Mouse (Mus musculus) gastrocnemius, postnatal 25 days (tissue): ENCODE results near the gene Arhgef10l. TPM values are rescaled to one million over a fixed set of nuclear protein-coding genes. Genes with fewer than 3 reads are reported as not detected.

ENCODE experiments used
- DNase-seq: peaks from one replicate; pipeline ENCODE4 v3.0.0; 2022
- total RNA-seq, 2 experiments: library from RNA; stranded (reverse); gene quantifications; 1 replicate in 1 of 2; 2 replicates in 1 of 2; pipeline ENCODE4 v1.2.3; 2021

Arhgef10l gene
- total RNA-seq, 2 experiments from 2014 or later: 36.2 to 51.3 TPM

- peak; percentile 58 for DNase-seq
Observed at GRCm38 (mm10) chr4:140634861-140635388, 30.9 kb downstream of the Arhgef10l start.

- DNase-seq: no peak
Observed at GRCm38 (mm10) chr4:140631276-140631849, 34.4 kb downstream of the Arhgef10l start.

- peak; percentile 64 for DNase-seq
Observed at GRCm38 (mm10) chr4:140630651-140631241, 35.1 kb downstream of the Arhgef10l start.

- no peak for DNase-seq
Observed at GRCm38 (mm10) chr4:140630136-140630535, 35.7 kb downstream of the Arhgef10l start.

GRCm38 (mm10) chr4:140628971-140629370 lies 36.8 kb downstream of the Arhgef10l start:
- no peak for DNase-seq

GRCm38 (mm10) chr4:140628412-140628943 lies 37.3 kb downstream of the Arhgef10l start:
- DNase-seq: no peak

GRCm38 (mm10) chr4:140625651-140626525 lies 39.9 kb downstream of the Arhgef10l start:
- DNase-seq: no peak

GRCm38 (mm10) chr4:140624468-140625176 lies 41.2 kb downstream of the Arhgef10l start:
- DNase-seq: peak; percentile 45

GRCm38 (mm10) chr4:140624087-140624467 lies 41.7 kb downstream of the Arhgef10l start:
- no peak for DNase-seq

- DNase-seq: peak; percentile 43
Observed at GRCm38 (mm10) chr4:140622819-140623218, 43.0 kb downstream of the Arhgef10l start.

- no peak for DNase-seq
Observed at GRCm38 (mm10) chr4:140620496-140620895, 45.3 kb downstream of the Arhgef10l start.

GRCm38 (mm10) chr4:140617391-140618385 lies 48.1 kb downstream of the Arhgef10l start:
- DNase-seq: peak; percentile 66

GRCm38 (mm10) chr4:140616894-140617293 lies 48.9 kb downstream of the Arhgef10l start:
- no peak for DNase-seq

- no peak for DNase-seq
Observed at GRCm38 (mm10) chr4:140616196-140616595, 49.6 kb downstream of the Arhgef10l start.

GRCm38 (mm10) chr4:140615771-140616170 lies 50.0 kb downstream of the Arhgef10l start:
- DNase-seq: no peak

- no peak for DNase-seq
Observed at GRCm38 (mm10) chr4:140614553-140614952, 51.3 kb downstream of the Arhgef10l start.

GRCm38 (mm10) chr4:140614145-140614544 lies 51.7 kb downstream of the Arhgef10l start:
- DNase-seq: no peak

GRCm38 (mm10) chr4:140610841-140611609 lies 54.8 kb downstream of the Arhgef10l start:
- DNase-seq: peak; percentile 28

- DNase-seq: no peak
Observed at GRCm38 (mm10) chr4:140608228-140608720, 57.5 kb downstream of the Arhgef10l start.

- no peak for DNase-seq
Observed at GRCm38 (mm10) chr4:140606779-140607178, 59.0 kb downstream of the Arhgef10l start.
